Mouse (Mus musculus): ENCODE results near the gene Cep250. TPM values are rescaled to one million over a fixed set of nuclear protein-coding genes. Genes with fewer than 3 reads are reported as not detected.

Cep250 gene
- total RNA-seq, 2 experiments from 2014 or later = 18.0 to 19.3 TPM

Other genes starting within 250 kb of the Cep250 start
- gene Edem2, start 227.0 kb upstream of the Cep250 start, total RNA-seq (2021) = 10 to 100 TPM; 18.2 to 19.6 TPM
- not detected for gene Gm17581, start 220.6 kb upstream of the Cep250 start, total RNA-seq (2021)
- gene Procr, start 205.3 kb upstream of the Cep250 start, total RNA-seq (2021) = 1 to 10 TPM; 1.3 to 1.6 TPM
- gene Mmp24, start 181.1 kb upstream of the Cep250 start, total RNA-seq (2021) = 10 to 100 TPM; 50.0 to 53.3 TPM
- gene BC029722, start 137.0 kb upstream of the Cep250 start, total RNA-seq (2021) = 10 to 100 TPM; 43.8 to 45.6 TPM
- gene Eif6, start 129.5 kb upstream of the Cep250 start, total RNA-seq (2021) = 10 to 100 TPM; 68.1 to 69.9 TPM
- gene Fam83c, start 121.6 kb upstream of the Cep250 start, total RNA-seq (2021) = not detected
- 10 to 100 TPM; 58.4 to 70.1 TPM for gene Uqcc1, start 26.1 kb upstream of the Cep250 start, total RNA-seq (2021)
- not detected for gene Gm15557, start 15.7 kb upstream of the Cep250 start, total RNA-seq (2021)
- under 1 TPM; 0.43 to 0.69 TPM for gene Gdf5, start 11.1 kb upstream of the Cep250 start, total RNA-seq (2021)
- gene 6430550D23Rik, start 51.5 kb downstream of the Cep250 start, total RNA-seq (2021) = 1 to 10 TPM in 1 of 2 experiments, under 1 TPM in 1; 0.93 to 1.5 TPM
- gene Ergic3, start 51.6 kb downstream of the Cep250 start, total RNA-seq (2021) = 100 to 1,000 TPM; 186 to 201 TPM
- gene Fer1l4, start 96.5 kb downstream of the Cep250 start, total RNA-seq (2021) = not detected
- 1 to 10 TPM; 3.7 TPM for gene Spag4, start 108.7 kb downstream of the Cep250 start, total RNA-seq (2021)
- 10 to 100 TPM; 25.8 to 26.8 TPM for gene Cpne1, start 155.5 kb downstream of the Cep250 start, total RNA-seq (2021)
- gene Rbm12, start 155.5 kb downstream of the Cep250 start, total RNA-seq (2021) = 10 to 100 TPM; 29.8 to 30.5 TPM
- gene Gm28036, start 170.6 kb downstream of the Cep250 start, total RNA-seq (2021) = 10 to 100 TPM; 20.0 to 20.9 TPM
- 100 to 1,000 TPM; 210 to 215 TPM for gene Romo1, start 187.6 kb downstream of the Cep250 start, total RNA-seq (2021)
- 10 to 100 TPM; 42.0 to 44.1 TPM for gene Nfs1, start 187.7 kb downstream of the Cep250 start, total RNA-seq (2021)
- 100 to 1,000 TPM; 293 to 339 TPM for gene Rbm39, start 223.8 kb downstream of the Cep250 start, total RNA-seq (2021)
- gene Phf20, start 240.0 kb downstream of the Cep250 start, total RNA-seq (2021) = 10 to 100 TPM; 76.5 to 77.4 TPM